Mouse (Mus musculus) heart, adult 11 months (tissue): ENCODE measurements around the gene Cerkl.

Source experiments
- DNase-seq: peaks from one replicate; pipeline ENCODE4 v3.0.0; 2022

Cerkl gene

GRCm38 (mm10) chr2:79456575-79457349, at the start of gene Cerkl, which contains the start of gene Neurod1:
Gene Cerkl (minus strand): TSS chr2:79456785.
Gene Neurod1 (minus strand): TSS chr2:79456751.
- no peak for DNase-seq

- DNase-seq = peak; percentile 85
Measured at GRCm38 (mm10) chr2:79498990-79499755, 42.6 kb upstream of the Cerkl start.

DNA sequence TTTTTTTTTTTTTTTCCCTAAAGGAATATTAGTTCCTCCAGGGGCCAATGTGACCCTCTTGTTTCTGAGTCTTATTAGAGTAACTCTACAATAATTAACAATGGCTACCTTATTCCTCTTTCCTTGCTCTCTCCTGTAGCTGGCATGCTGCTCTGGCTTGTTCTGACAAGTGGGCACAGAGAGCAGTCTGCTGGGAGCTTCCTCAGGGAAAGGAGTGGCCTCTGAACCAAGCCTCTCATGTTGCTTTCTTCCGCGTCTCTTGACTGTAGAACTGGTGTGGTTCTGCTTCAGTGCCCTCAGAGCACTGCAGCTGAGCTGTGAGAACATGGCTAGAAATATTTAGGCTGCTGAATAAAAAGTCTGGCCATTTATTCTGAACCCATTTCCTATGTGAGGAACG, 28.5 kb upstream of the Cerkl start:
- no peak for DNase-seq

GRCm38 (mm10) chr2:79482511-79482910, 25.9 kb upstream of the Cerkl start:
- no peak for DNase-seq

GRCm38 (mm10) chr2:79462411-79462810, 5.8 kb upstream of the Cerkl start:
- DNase-seq = no peak

DNA sequence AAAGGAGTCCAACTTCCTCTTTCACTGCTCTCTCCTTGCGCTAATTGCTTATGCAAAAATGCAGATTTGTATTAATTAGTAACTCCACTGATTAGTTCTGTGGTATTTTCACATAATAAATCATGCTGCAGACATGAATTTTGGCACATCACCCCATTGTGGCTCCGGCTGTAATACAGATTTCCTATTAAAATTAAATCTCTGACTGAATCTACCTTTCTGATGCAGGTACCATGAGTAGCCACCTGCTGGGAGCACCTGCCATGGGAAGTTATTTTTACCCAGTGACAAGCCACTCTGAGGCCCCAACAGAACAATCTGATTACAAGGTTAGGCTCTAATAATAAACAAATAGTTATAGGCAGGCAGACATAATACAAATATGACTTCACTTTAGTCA, 5.3 kb upstream of the Cerkl start:
- DNase-seq = no peak

DNA sequence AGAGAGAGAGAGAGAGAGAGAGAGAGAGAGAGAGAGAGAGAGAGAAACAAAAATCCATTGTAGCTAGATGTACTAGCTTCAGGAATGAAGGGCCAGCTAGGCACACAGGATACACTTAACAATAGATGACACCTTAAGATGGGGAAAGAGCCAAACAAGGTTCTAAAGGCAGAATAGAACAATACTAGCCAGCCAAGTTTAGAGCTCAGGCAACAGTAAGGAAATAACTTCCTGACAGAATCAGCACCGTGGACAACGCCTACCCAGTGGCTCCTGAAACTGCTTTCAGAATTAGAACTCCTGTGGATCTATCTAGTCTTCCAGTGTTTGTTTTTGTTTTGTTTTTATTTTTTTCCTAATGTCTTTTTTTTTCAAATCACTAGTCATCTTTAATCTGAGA, 4.0 kb upstream of the Cerkl start:
- DNase-seq = no peak

DNA sequence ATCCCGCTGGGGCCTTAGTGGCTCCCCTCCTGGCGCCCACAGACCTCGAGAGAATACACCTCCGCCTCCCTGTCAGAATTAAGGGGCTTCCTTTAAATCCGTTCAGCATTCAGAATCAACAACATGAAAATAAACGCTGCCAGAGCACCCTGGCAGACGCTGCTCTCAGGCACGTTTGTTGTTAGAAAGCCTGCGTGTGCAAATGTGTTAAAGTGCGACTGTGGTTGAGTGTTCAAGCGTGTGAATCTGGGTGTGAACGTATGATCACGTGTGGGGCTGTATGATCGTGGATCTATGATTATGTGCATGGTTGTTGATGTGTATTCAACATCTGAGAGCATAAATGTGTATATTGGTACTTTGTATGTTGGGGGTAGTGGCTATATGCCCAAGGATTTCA, 3.5 kb upstream of the Cerkl start:
- DNase-seq = no peak

DNA sequence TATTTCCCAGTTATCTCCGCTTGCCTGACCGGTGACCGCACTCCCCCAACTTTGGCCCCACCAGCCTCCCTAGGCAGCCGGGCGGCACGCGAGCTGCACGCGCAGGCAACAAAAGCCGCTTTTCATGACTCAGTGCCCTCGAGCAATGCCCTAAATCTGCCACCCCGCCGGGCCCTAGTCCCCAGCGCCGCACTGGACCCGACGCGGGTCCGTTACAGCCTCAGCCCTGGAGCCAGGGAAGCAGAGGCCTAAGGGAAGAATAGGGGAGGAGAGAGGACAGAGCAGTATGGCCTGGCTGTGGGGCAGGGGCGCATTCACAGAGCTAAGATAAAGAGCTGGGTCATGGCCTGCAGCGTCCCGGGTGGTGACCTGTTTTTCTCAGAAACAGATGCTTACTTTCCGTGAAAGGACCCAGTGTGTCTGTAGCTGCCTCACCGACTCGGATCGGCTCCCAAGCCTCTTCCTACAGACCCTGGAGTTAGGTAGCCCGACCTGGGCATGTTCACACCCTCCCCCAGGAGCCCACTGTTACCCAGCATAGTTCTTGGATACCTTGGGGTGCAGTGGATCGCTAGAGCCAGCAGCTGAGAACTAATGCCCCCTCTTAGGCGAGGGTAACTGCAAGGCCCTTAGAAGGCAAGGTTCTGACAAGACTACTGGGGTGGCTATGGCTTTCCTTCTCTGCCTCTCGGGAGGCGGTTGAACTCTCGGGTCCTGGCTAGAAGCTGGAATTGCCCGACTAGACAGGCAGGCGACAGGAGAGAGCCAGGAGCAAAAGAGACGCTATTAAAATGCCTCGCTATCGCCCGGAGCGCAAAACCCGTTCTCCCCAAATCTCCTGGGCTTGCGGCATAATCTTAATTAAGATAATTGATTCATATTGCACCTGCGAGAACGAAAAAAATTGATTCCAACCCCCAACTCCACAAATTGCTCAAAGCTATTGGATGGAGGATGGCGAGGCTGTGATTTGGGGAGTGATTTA, 2.8 kb upstream of the Cerkl start:
- DNase-seq = no peak

- no peak for DNase-seq
Measured at GRCm38 (mm10) chr2:79457932-79458331, 1.3 kb upstream of the Cerkl start.

GRCm38 (mm10) chr2:79457434-79457833, 849 bp upstream of the Cerkl start:
- DNase-seq = no peak

DNA sequence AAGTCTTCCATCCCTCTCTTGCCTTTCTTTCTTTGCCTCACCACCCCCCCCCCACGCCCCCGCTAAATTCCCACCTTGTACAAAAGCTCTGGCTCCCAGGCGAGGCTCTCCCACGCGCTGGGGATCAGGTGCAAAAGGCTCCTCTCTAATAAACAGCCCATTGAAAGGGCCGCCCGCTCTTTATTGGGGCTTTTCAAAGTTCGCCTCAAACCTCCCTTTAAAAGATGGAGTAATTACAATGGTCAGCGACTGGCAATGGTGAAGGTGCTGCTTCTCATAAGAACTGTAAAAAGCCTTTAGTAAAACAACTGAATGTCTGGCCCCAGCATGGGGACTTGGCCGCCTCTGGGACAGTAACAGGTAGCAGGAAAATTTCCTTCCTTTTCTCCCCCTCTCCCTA, 939 bp downstream of the Cerkl start:
- DNase-seq = no peak

GRCm38 (mm10) chr2:79454786-79455446, 1.7 kb downstream of the Cerkl start:
- no peak for DNase-seq

DNA sequence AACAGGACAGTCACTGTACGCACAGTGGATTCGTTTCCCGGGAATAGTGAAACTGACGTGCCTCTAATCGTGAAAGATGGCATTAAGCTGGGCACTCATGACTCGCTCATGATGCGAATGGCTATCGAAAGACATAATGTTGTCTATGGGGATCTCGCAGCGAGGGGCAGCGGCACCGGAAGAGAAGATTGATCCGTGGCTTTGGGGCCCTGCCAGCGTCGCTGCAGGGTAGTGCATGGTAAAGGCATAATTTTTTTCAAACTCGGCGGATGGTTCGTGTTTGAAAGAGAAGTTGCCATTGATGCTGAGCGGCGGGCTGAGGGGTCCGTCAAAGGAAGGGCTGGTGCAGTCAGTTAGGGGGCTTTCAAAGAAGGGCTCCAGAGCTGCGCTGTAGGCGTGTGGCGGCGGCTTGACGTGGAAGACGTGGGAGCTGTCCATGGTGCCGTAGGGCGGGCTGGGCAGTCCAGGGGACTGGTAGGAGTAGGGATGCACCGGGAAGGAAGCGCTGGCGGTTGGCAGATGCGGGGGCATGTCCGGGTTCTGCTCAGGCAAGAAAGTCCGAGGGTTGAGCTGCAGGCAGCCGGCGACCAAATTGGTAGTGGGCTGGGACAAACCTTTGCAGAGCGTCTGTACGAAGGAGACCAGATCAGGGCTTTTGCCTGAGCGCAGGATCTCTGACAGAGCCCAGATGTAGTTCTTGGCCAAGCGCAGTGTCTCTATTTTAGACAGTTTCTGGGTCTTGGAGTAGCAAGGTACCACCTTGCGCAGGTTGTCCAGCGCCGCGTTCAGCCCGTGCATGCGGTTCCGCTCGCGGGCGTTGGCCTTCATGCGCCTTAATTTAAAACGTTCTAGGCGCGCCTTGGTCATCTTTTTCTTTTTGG, 2.4 kb downstream of the Cerkl start:
- DNase-seq = no peak

DNA sequence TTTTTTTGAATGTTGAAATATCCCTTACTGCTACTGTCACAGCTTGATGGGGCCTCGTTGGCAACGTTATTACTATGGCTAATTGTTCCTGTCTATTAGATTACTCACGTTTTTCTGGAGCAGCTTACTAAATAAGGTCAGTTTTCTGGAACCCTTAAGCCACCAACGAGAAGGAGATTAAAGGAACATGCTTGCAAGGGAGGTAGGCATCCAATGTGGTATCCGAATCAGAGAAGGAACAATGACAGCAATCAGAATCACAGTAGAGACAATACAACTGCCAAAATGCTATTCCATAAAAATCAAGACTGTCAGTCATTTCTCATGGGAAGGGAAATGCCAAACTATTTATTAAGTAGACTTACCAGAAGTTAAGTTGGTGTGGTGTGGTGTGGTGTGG, 5.1 kb downstream of the Cerkl start:
- no peak for DNase-seq

DNA sequence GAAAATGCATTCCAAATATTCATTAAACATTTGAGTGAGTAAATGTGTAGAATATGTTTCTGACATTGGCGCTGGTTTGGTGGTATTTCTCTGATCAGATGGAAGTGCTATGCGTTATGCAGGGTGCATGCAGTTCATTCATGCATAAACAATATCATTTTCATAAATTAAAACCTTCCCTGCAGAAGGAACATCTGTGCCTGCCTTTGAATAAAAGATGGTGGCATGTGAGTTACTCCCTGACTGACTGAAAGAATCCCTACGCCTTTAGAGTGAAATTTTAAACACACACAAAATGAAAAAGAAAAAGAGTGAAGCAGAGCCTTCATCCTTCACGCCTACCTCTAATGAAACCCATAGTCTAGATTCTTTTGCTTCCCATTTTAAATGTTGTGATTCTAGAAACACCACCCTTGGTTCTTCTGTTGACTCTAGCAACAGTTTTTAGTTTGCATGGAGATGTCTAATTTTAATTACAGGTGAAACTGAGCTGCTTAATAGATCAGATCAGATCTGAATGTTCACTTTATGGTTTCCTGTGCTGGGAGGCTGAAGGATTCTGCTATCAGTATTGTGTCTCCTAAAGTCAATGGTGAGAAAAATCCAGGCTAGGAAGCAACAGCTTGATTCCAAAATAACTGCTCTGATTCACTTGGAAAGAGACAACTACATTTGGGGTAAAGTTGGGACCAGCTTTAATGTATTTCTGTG, 5.7 kb downstream of the Cerkl start:
- DNase-seq = no peak

DNA sequence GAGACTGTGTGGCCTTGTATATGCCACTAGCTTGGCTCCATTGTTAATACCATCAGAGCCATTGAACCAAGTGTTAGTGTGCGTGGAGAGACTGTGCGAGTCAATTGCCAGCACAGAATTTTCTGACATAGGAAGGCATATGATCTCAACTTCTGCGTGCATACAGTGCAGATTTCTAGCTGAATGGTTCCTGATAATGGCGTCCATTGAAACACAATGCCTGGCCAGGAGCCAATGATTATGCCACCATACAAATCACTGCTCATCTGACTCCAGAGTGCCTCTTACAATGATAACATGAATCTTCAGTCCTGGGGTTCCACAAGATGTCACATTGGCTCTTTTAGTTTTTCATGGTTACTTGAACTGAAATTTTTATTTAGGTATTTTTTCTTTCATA, 7.2 kb downstream of the Cerkl start:
- no peak for DNase-seq

DNA sequence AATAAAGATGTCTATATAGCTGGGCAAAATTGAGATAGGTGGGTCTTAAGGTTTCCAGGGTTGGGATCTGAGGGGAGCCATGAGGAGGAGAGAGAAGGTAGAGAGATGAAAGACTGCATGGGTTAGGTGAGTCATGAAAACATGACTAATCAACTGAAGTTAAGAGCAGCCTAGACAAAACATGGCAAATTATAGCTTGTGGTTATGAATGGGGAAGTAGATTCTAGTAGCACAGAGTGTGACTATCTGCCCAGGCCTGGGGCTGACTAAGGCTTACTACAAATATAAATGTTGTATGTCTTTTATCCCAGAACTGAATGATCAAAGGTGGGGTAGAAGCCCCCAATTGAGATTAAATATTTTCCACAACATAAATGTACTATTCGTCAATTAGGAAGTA, 9.4 kb downstream of the Cerkl start:
- no peak for DNase-seq

GRCm38 (mm10) chr2:79443861-79444620, 12.5 kb downstream of the Cerkl start:
- no peak for DNase-seq

GRCm38 (mm10) chr2:79443401-79443800, 13.2 kb downstream of the Cerkl start:
- no peak for DNase-seq
